Mouse (Mus musculus): Measurements from ENCODE around the gene Ccdc69.
A peak's percentile ranks its signal among the peaks of the same experiment; 100 is the strongest.
"Not testable (repeated sequence)": the region's sequence is repeated elsewhere in the genome, so short reads cannot be mapped to it uniquely, and the experiment has no call there.

Ccdc69 gene

GRCm38 (mm10) chr11:55077331-55078231, at the start of gene Ccdc69:
Gene Ccdc69, minus strand, starts transcription at chr11:55078131.
- peak; percentile 58 to 64 for DNase-seq (ENCODE audit: low spot score in 2 of 2)

GRCm38 (mm10) chr11:55126663-55127062, 48.7 kb upstream of the Ccdc69 start:
- DNase-seq (ENCODE audit: low spot score in 2 of 2) = no peak

GRCm38 (mm10) chr11:55121430-55121829, 43.5 kb upstream of the Ccdc69 start:
- no peak for DNase-seq (ENCODE audit: low spot score in 2 of 2)

- DNase-seq (ENCODE audit: low spot score in 2 of 2) = no peak
Observed at GRCm38 (mm10) chr11:55120821-55121271, 42.9 kb upstream of the Ccdc69 start.

GRCm38 (mm10) chr11:55120279-55120678, 42.3 kb upstream of the Ccdc69 start:
- no peak for DNase-seq (ENCODE audit: low spot score in 2 of 2)

- no peak for DNase-seq (ENCODE audit: low spot score in 2 of 2)
Observed at GRCm38 (mm10) chr11:55117031-55117430, 39.1 kb upstream of the Ccdc69 start.

GRCm38 (mm10) chr11:55116004-55116403, 38.1 kb upstream of the Ccdc69 start:
- no peak for DNase-seq (ENCODE audit: low spot score in 2 of 2)

- DNase-seq (ENCODE audit: low spot score in 2 of 2) = no peak
Observed at GRCm38 (mm10) chr11:55114291-55114690, 36.4 kb upstream of the Ccdc69 start.

- DNase-seq (ENCODE audit: low spot score in 2 of 2) = not testable (repeated sequence)
Observed at GRCm38 (mm10) chr11:55113861-55114250, 35.9 kb upstream of the Ccdc69 start.

- no peak for DNase-seq (ENCODE audit: low spot score in 2 of 2)
Observed at GRCm38 (mm10) chr11:55113209-55113860, 35.4 kb upstream of the Ccdc69 start.

GRCm38 (mm10) chr11:55110566-55111169, 32.7 kb upstream of the Ccdc69 start:
- DNase-seq (ENCODE audit: low spot score in 2 of 2) = no peak

GRCm38 (mm10) chr11:55109521-55110300, 31.8 kb upstream of the Ccdc69 start:
- no peak for DNase-seq (ENCODE audit: low spot score in 2 of 2)

GRCm38 (mm10) chr11:55106636-55107035, 28.7 kb upstream of the Ccdc69 start:
- DNase-seq (ENCODE audit: low spot score in 2 of 2) = no peak

GRCm38 (mm10) chr11:55105389-55105788, 27.5 kb upstream of the Ccdc69 start:
- DNase-seq (ENCODE audit: low spot score in 2 of 2) = no peak

- DNase-seq (ENCODE audit: low spot score in 2 of 2) = no peak
Observed at GRCm38 (mm10) chr11:55103229-55103628, 25.3 kb upstream of the Ccdc69 start.

GRCm38 (mm10) chr11:55102015-55102414, 24.1 kb upstream of the Ccdc69 start:
- DNase-seq (ENCODE audit: low spot score in 2 of 2) = no peak

- no peak for DNase-seq (ENCODE audit: low spot score in 2 of 2)
Observed at GRCm38 (mm10) chr11:55099868-55100267, 21.9 kb upstream of the Ccdc69 start.

- no peak for DNase-seq (ENCODE audit: low spot score in 2 of 2)
Observed at GRCm38 (mm10) chr11:55099019-55099771, 21.3 kb upstream of the Ccdc69 start.

GRCm38 (mm10) chr11:55098189-55098915, 20.4 kb upstream of the Ccdc69 start:
- DNase-seq (ENCODE audit: low spot score in 2 of 2) = no peak

Measured in urinary bladder, adult 18-20 months (tissue).